Mouse (Mus musculus): ENCODE measurements around the gene Fcgr2b. TPM values are rescaled to one million over a fixed set of nuclear protein-coding genes. Genes with fewer than 3 reads are reported as not detected.
"Not testable (repeated sequence)": the region's sequence is repeated elsewhere in the genome, so short reads cannot be mapped to it uniquely, and the experiment has no call there.

The Fcgr2b gene
- total RNA-seq, 4 experiments from 2014 or later = 6.4 to 15.5 (median 12.2) TPM

DNA sequence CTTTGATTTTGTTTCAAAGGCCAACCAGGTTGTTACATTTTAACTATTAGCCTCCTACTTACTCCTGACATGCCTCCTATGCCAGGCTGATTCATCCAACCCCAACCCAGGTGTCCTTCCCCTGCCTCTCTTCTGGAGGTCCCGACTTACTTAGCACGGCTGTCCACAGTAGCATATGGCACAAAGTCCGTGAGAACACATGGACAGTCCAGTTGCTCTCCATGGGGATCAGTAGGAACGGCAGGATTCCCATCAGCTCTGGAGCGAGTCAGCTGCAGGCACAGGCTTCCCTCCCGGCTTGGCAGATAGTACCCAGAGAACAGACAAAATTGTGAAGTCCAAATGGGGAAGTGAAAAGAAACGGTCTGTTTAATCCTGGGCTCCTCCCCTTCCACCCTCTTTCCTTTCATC is 591 bp downstream of the Fcgr2b start:
- no peak for DNase-seq

DNA sequence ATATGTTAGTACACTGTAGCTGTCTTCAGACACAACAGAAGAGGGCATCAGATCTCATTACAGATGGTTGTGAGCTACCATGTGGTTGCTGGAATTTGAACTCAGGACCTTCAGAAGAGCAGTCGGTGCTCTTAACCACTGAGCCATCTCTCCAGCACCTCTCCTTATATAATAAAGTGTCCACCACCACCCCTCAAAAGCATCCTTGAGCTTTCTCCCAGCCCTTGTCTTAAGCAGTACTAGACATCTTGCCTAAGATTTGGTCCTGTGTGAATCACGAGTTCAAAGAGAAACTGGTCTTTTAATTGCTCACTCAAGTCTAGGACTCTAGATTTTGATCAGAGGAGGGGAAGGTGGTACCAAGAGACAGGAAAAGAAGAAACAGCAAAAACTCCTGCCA is 997 bp downstream of the Fcgr2b start:
- DNase-seq = not testable (repeated sequence)

DNA sequence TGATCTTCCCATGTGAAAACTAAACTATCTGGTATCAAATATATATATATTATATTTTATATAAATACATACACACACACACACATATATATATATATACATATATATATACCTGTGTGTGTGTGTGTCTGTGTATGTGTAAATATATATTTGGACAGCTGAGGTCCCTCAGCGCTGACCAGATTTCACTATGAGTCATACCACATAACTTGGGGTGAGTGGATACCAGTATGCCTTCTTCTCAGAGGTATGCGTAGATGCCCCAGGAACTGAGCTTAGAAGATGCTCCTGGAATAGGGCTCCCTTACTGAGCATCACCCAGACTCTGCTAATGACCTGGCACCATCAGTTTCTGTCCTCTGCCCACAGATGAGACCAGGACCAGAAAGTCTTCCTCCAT is 1.6 kb downstream of the Fcgr2b start:
- DNase-seq = no peak

DNA sequence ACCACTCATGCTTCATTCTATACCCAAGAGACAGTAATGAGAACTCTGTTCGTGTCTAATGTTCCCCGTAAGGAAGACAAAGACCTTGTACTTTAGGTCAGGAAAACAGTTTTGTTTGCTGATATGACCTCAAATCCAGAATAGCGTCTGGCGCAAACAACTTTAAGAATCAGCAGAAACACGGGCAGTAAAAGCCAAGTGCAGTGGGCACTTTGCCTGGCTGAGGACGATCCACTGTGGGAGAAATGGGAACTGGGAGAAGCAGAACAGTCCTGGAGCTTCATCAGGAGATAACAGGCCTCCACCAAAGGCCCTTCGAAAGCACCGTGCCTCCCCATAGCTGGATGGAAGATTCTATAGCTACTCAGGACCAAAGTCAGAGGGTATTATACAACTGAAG is 2.2 kb downstream of the Fcgr2b start:
- no peak for DNase-seq

- DNase-seq = no peak
These were observed 3.4 kb downstream of the Fcgr2b start for GRCm38 (mm10) chr1:170972936-170973335.

DNA sequence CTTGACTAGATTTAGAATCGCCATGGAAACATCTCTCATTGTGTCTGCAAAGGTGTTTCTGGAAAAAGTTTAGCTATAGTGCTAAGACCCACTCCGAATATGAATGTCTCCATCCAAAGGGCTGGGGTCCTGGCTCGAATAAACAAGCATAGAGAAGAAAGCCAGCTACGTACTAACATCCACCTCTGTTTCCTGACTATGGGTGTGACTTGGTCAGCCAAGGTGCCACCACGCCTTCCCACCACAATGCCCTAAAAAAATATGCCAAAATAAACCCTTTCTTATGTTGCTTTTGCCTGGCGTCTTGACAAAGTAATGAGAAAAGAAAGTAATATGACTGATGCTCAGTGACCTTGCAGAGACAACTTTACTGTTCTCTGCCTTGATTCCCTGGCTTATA is 3.9 kb downstream of the Fcgr2b start:
- DNase-seq = no peak

DNA sequence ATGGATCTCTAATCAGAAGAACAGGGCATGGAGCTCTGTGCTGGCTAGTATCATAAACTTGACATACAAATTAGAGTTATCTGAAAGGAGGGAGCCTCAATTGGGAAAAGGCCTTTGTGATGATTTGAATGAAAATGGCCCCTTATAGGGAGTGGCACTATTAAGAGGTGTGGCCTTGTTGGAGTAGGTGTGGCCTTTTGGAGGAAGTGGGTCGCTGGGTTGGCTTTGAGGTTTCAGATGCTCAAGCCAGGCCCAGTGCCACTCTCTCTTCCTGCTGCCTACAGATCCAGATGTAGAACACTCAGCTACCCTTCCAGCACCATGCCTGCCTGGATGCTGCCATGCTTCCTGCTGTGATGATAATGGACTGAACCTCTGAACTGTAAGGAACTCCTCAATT is 7.8 kb downstream of the Fcgr2b start:
- no peak for DNase-seq

DNA sequence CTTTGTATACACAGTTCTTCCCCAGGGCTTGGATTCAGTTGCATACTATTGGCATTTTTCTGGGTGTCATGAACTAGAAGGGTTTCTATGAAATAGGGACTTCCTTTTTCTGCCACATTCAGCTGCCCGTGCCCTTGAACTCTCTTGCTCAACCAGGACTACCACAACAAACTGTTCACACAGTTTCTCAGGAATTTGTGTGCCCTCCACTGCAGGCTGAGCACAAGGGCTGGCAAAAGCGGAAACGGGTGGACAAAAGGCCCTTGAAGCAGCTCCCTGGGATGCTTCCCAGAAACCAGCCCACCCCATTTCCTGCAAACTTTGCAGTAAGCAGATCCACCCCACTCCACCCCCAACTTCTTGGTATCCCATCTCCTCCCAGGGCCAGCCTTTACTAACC is 8.8 kb downstream of the Fcgr2b start:
- no peak for DNase-seq

GRCm38 (mm10) chr1:170963087-170963486 is 13.3 kb downstream of the Fcgr2b start:
- DNase-seq = no peak

GRCm38 (mm10) chr1:170962301-170962700 is 14.0 kb downstream of the Fcgr2b start:
- peak; percentile 39 for DNase-seq

GRCm38 (mm10) chr1:170961101-170961500 is 15.2 kb downstream of the Fcgr2b start:
- DNase-seq = no peak

- DNase-seq = no peak
These were observed 16.6 kb downstream of the Fcgr2b start for GRCm38 (mm10) chr1:170959791-170960190.

DNA sequence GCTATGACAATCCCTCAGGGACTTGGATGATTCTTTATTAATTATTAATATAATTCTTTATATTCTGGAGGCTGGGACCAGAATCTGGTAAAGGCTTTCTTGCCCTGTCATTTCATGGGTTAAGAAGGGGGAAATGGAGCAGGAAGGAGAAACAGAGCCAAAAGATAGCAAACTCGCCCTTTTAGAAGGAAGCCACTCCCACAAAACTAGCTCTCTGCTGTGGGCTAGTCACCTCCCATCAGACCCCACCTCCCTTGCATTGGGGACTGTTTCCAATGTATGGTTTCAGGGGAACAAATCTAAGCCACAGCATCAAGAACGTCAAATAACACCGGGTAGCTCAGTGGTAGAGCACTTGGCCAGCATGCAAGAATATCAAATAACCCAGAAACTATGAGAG is 18.1 kb downstream of the Fcgr2b start:
- no peak for DNase-seq

- DNase-seq = no peak
These were observed 23.2 kb downstream of the Fcgr2b start for GRCm38 (mm10) chr1:170953192-170953591.

GRCm38 (mm10) chr1:170950772-170951171 is 25.6 kb downstream of the Fcgr2b start:
- no peak for DNase-seq

GRCm38 (mm10) chr1:170944908-170945307 is 31.4 kb downstream of the Fcgr2b start:
- not testable (repeated sequence) for DNase-seq

- DNase-seq = not testable (repeated sequence)
These were observed 32.2 kb downstream of the Fcgr2b start for GRCm38 (mm10) chr1:170944151-170944550.

DNA sequence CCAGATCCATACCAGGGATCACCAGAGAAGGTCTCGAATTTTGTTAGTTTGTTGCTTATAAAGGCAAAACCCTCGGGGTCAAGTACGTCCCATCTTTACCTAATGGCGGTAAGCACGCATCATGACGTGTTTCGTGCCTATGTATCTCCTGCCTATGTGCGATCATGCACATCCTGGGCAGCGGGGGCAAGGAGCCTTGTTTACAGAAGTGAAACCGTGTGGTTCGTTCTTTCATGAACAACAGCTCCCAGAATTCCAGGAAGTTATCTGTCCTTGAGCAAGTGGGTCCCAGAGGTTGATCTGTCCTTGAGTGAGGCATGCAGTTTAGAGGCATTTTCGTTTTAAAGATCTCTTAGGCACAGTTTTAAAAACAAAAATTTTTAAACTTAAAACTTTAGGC is 37.1 kb downstream of the Fcgr2b start:
- DNase-seq = peak; percentile 26

DNA sequence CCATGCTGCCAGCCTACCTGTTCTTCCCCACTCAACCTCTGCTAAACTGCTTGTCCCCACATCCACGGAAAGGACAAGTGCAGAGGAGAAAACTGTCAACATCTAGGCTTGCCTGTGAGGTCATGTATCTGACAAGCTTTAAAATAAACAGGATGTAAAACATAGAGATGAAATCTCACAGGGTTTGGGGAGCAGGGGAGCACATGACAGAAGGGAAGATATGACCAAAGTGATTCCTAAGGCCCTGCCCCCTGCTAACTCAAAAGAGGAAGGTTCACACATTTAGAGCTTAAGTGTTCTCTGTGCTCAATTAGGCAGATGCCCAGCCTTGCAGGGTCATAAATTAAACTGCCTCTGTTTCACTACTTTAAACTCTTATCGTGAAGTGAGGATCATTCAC is 42.0 kb downstream of the Fcgr2b start:
- no peak for DNase-seq

GRCm38 (mm10) chr1:170933940-170934339 is 42.4 kb downstream of the Fcgr2b start:
- no peak for DNase-seq

- no peak for DNase-seq
These were observed 42.9 kb downstream of the Fcgr2b start for GRCm38 (mm10) chr1:170933386-170933920.

DNA sequence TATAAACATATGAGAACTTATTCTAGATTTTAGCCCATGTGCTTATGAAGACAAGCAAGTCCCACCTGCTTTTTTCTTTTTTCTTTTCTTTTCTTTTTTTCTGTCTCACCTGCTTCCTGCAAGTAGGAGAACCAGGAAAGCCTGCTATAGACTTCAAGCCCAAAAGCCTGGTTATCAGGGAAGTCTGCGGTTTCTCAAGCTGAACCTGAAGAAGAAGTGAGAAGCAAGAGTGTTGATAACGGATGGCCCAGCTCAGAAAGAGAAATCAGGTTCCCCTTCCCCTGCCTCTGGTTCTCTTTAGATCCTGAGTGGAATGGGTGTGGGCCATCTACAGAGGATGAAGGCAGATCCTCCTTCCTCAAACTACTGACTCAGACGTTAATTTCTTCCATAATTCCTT is 44.3 kb downstream of the Fcgr2b start:
- no peak for DNase-seq

- no peak for DNase-seq
These were observed 47.1 kb downstream of the Fcgr2b start for GRCm38 (mm10) chr1:170929245-170929644.

- no peak for DNase-seq
These were observed 47.9 kb downstream of the Fcgr2b start for GRCm38 (mm10) chr1:170928467-170928866.

DNA sequence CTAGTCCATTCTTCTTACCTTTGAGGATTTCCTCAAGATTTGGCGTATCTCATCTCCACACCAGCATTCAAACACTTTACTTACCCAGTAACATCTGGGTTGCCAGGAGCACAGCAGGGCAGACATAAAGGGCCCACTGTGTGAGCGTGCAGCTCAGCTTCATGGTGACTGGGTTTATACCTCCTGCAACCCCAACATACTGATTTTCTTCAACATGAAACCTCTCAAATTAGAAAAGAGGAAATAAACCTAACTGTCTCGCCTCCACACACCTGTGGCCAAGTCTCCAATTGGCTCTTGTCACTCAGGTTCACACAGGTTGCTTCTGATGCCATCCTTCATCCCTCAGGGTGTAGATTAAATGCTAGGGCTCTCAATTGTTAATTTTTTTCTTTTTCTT is 49.0 kb downstream of the Fcgr2b start, which contains the start of gene Fcrla:
TSS of gene Fcrla (minus strand) at position 206 of the 400 bp plus-strand sequence.
- DNase-seq = no peak

Measured in adrenal gland, adult 8-10 months (tissue).